Mouse (Mus musculus) CH12F3 (cell line): ENCODE measurements around the gene Olfml2a.
"Not testable (repeated sequence)": the region's sequence is repeated elsewhere in the genome, so short reads cannot be mapped to it uniquely, and the experiment has no call there.

Source experiments
- in situ Hi-C: fragments of 300-500 bp; cut with MboI; formaldehyde crosslinking; loops from 2 replicates; pipeline ENCODE4 v1.14.3; 2020; ENCODE audit warnings: low sequenced_read_pairs

The Olfml2a gene

DNA sequence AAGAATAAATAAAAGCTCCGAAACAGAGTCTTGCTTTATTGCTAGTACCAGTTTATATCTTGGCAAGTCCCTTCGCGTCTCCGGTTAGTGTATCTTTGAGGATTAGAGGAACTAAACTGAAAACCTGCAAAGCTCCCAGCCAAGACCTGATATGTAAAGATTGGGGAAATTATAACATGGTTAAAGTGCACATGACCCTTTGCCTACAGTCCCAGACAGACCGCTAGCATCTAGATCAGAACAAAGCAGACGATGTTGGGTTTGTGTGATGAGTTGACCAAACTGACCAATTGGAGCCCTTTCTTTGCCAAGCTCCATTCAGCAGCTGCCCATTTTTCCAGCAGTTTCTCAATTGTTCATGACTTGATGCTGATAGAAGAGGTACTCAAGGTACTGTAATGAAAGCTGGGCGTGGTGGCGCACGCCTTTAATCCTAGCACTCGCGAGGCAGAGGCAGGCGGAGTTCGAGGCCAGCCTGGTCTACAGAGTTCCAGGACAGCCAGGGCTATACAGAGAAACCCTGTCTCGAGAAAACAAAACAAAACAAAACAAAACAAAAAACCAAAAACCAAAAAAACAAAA is 74.5 kb downstream of the Olfml2a start:
- in situ Hi-C loops: no loop called here

DNA sequence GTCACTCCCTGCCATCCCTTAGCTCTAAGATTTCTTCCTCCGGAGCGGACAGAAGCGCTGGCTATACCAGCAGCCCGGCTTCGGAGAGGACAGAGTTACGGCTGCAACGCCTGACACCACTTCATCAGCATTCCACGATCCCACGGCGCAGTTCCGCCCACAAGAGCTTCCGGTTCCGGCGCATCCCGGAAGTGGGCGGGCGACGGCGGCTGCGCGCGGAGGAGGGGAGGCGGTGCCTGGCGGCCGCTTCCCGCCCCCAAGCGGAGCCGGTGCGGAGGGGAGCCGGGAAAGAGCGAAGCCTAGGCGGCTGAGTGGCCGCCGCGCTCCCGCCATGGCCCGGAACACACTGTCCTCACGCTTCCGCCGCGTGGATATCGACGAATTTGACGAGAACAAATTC is 76.1 kb downstream of the Olfml2a start:
- in situ Hi-C loops: no loop called here

DNA sequence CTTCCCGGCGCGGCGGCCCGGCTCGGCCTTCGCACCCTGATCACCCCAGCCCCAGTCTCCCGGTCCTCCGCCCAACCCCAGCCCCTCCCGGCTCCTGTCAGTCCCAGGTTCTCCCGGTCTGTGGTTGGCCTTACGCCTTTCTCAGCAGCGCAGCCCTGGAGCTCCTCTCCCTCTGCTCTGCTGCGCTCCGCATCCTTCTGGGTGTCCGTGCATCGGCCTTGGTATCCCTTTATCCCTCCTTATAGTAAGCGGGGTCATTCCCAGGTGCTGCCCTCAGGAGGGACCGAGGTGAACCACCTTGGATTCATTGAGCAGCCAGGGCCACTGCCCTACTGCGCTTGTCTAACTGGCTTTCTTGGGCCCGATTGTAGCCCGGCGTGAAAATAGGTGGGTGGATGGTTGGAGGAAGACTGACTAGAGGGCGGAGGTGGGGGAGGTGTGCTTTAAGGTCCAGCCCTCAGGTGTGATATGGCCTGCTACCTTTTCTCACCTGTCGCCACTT is 76.6 kb downstream of the Olfml2a start:
- in situ Hi-C loops: no loop called here

DNA sequence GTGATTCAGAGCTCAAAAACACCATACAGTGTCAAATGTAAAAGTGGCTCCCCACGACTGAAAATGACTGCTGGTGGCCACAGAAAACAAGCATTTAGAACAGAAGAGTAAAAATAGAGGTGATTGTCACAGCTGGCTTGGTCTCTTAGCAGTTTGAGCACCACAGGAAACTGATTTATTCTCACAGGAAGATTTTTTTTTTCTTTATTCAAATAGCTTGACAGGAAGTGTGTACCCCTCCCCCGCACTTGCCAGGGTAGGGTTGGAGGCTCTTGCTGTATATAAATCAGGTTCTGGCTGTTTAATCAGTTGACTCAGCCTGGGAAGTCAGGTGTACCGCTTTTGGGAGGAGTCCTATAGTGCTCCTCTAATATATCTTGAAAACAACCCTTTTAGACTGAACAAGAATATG is 77.2 kb downstream of the Olfml2a start:
- in situ Hi-C loops: no loop called here

DNA sequence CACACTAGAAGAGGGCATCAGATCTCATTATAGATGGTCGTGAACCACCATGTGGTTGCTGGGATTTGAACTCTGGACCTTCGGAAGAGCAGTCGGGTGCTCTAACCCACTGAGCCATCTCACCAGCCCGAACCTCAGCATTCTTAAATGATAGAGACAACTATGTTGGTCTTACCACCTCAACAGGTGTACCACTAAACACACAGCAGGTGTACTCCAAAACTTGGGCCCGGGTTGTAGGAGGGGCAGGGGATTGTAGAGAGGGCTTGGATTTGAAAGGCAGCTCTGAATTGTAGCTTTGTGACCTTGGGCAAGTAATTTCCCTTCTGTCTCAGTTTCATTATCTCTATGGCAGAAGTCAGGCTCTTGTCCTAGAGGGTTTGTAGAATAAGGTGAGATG is 78.4 kb downstream of the Olfml2a start:
- in situ Hi-C loops: not testable (repeated sequence)

DNA sequence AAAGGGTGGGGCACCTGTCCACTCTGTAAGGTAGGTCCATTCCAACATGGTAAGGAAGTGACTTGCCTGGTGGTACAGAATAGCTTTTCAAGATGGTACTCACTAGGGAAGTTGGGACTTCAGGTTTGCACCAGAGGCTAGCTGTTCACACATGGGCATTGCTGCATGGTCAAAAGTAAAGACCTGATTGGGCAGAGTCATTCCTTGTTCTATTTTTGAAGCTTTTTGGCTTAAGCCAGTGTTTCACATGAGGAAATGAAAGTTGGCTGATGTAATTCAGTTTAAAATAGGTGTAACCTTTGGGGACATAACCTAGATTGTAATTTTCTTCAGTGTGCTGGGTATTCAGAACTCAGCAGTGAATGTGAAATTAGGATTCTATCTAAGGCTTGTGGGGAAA is 79.5 kb downstream of the Olfml2a start:
- in situ Hi-C loops: no loop called here

DNA sequence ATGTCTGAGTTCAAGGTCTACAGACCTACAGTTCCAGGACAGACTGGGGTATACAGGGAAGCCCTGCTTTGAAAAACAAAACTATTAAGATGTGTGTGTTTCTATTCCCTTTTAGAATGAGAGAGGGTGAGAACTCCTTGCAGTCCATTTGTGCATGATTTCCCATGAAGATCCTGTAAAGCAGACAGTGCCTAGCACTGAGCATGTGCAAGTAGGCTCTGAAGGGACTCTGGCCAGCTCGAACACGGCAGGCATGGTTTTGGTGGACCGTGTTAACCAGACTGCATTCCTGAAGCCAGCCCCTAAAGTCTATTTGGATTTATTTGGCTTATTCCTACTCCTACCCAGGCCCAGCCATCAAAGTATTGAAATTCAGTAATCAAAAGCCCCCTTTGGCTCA is 80.2 kb downstream of the Olfml2a start:
- in situ Hi-C loops: no loop called here

DNA sequence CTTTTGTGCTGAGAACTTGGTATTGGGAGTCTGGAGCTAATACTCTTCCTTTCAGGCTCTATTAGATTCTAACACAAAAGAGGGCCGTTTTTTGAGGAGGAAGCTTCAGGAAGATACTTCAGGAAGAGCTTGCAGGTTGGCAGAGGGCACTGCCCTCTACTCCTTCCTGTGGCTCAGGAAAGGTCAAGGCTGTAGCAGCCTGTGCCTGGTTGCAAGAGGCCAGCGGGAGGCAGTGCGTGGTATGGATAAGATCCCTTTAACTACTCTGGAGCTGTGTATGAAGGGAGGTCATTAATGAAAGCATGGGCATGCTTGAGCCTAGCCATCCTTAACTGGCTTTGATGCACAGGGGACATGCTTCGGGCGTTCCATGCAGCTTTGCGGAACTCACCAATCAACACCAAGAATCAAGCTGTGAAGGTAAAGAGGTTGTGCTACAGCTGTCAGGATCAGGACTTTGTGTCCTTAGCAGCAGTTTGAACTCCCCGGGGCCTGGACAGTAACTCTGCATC is 81.0 kb downstream of the Olfml2a start:
- in situ Hi-C loops: no loop called here
